Mouse (Mus musculus) splenic B cell, adult 2 months (primary cell): ENCODE results near the gene Pgc.
A peak's percentile ranks its signal among the peaks of the same experiment; 100 is the strongest.

Experiments
- DNase-seq: peaks from one replicate; pipeline ENCODE4 v3.0.0-alpha.2; 2011; ENCODE audit warnings: low read depth, low spot score
- H3K27me3 ChIP-seq: 2 replicates; pipeline ENCODE4 v1.6.1; 2012; ENCODE audit warnings: mild to moderate bottlenecking, low read length, moderate library complexity, mixed read lengths; ENCODE audit not compliant: control insufficient read depth, poor library complexity, insufficient read depth, severe bottlenecking
- H3K36me3 ChIP-seq: 2 replicates; pipeline ENCODE4 v1.6.1; 2012; ENCODE audit warnings: mild to moderate bottlenecking, low read length, moderate library complexity, mixed read lengths; ENCODE audit not compliant: control insufficient read depth, poor library complexity, insufficient read depth, severe bottlenecking

Pgc gene

GRCm38 (mm10) chr17:47736856-47737255 is 10.2 kb downstream of the Pgc start, which contains the start of gene Tfeb:
Tfeb (plus strand) TSS chr17:47737030.
- Histone ChIP-seq H3K27me3 (no peaks in the 10 kb centered on the region), H3K36me3 (no peaks in the 10 kb centered on the region; the same call in 1 of the 2 replicates)
- peak; percentile 96 for DNase-seq

- Histone ChIP-seq H3K27me3 (no peaks in the 10 kb centered on the region), H3K36me3 (no peaks in the 10 kb centered on the region; the same call in 1 of the 2 replicates)
- DNase-seq, result peak; percentile 93
Measured at GRCm38 (mm10) chr17:47737271-47738065, 10.8 kb downstream of the Pgc start.

GRCm38 (mm10) chr17:47738066-47738878 is 11.6 kb downstream of the Pgc start:
- DNase-seq, result peak; percentile 91

GRCm38 (mm10) chr17:47738879-47739798 is 12.5 kb downstream of the Pgc start:
- Histone ChIP-seq H3K36me3 (no peaks in the 10 kb centered on the region; the same call in 1 of the 2 replicates), H3K27me3 (no peaks in the 10 kb centered on the region)
- DNase-seq, result peak; percentile 80

More at GRCm38 (mm10) chr17:47738066-47738878, 11.6 kb downstream of the Pgc start:
- Histone ChIP-seq H3K27me3 (no peaks in the 10 kb centered on the region), H3K36me3 (no peaks in the 10 kb centered on the region; the same call in 1 of the 2 replicates)

GRCm38 (mm10) chr17:47740186-47740585 is 13.5 kb downstream of the Pgc start:
- peak; percentile 43 for DNase-seq
- H3K36me3 ChIP-seq, result no peaks in the 10 kb centered on the region; the same call in 1 of the 2 replicates
- no peaks in the 10 kb centered on the region for H3K27me3 ChIP-seq

- no peaks in the 10 kb centered on the region; the same call in none of the 2 replicates for H3K36me3 ChIP-seq
- peak; percentile 63 for DNase-seq
- no peaks in the 10 kb centered on the region for H3K27me3 ChIP-seq
Measured at GRCm38 (mm10) chr17:47742991-47743734, 16.5 kb downstream of the Pgc start.

GRCm38 (mm10) chr17:47744086-47744485 is 17.4 kb downstream of the Pgc start:
- Histone ChIP-seq H3K36me3 (no peaks in the 10 kb centered on the region; the same call in none of the 2 replicates), H3K27me3 (no peaks in the 10 kb centered on the region)
- DNase-seq, result no peak

GRCm38 (mm10) chr17:47744746-47745368 is 18.2 kb downstream of the Pgc start:
- DNase-seq, result peak; percentile 65
- Histone ChIP-seq H3K27me3 (no peaks in the 10 kb centered on the region), H3K36me3 (no peaks in the 10 kb centered on the region; the same call in none of the 2 replicates)

GRCm38 (mm10) chr17:47748791-47749553 is 22.3 kb downstream of the Pgc start:
- DNase-seq, result no peak
- Histone ChIP-seq H3K36me3 (peaks cover 6% of the 10 kb centered on the region), H3K27me3 (no peaks in the 10 kb centered on the region)

GRCm38 (mm10) chr17:47749626-47750025 is 23.0 kb downstream of the Pgc start:
- H3K27me3 ChIP-seq, result no peaks in the 10 kb centered on the region
- no peak for DNase-seq
- peaks cover 6% of the 10 kb centered on the region for H3K36me3 ChIP-seq

GRCm38 (mm10) chr17:47750101-47750500 is 23.5 kb downstream of the Pgc start:
- Histone ChIP-seq H3K36me3 (peaks cover 6% of the 10 kb centered on the region), H3K27me3 (no peaks in the 10 kb centered on the region)
- no peak for DNase-seq

GRCm38 (mm10) chr17:47751811-47752210 is 25.2 kb downstream of the Pgc start:
- peak; percentile 23 for DNase-seq
- Histone ChIP-seq H3K27me3 (no peaks in the 10 kb centered on the region; the same call in 1 of the 2 replicates), H3K36me3 (peaks cover 6% of the 10 kb centered on the region)
